Mouse (Mus musculus) cortical plate, adult 2 months (tissue): ENCODE results near the gene Cwc22.

Source experiments
- CTCF ChIP-seq: fragments of 200-500 bp; IDR thresholded peaks from 2 replicates; pipeline ENCODE4 v1.5.1; 2011; ENCODE audit warnings: mild to moderate bottlenecking, control low read depth, low read length; ENCODE audit not compliant: insufficient read depth; ENCODE audit errors: extremely low read depth
- POLR2A ChIP-seq: fragments of 200-500 bp; IDR thresholded peaks from 2 replicates; pipeline ENCODE4 v1.6.1; 2011; ENCODE audit warnings: mild to moderate bottlenecking, low read length, control low read depth; ENCODE audit not compliant: insufficient read depth; ENCODE audit errors: extremely low read depth

DNA sequence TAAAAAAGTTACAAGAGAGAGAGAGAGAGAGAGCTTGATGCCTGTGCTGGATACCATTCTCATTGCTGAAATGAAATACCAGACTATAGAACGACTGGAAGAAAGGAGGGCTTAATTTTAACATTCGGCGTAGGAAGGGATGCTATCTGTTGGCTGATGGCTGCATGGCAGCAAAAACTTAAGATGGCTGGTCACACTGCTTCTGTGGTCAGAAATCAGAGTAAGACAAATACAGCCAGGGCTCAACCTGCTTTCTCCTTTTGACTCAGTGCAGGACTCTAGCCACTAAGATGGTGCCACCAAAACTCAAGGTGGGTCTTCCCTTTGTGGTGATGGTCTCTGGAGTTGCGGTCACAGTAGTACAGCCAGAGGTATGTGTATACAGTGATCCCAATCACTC lies 70.7 kb downstream of the Cwc22 start:
- TF ChIP-seq POLR2A (no peak), CTCF (no peak)
